ENCODE assay signal across 8 mouse cellular contexts in genomic region chr14:34768373-34768772, GRCm38 (mm10). TPM values are rescaled to one million over a fixed set of nuclear protein-coding genes. Genes with fewer than 3 reads are reported as not detected.
A peak's percentile ranks its signal among the peaks of the same experiment; 100 is the strongest.
DNase-seq lines count a peak whose midpoint lies in the region; ATAC-seq and TF ChIP-seq lines count a peak whose summit lies in the region.

No protein-coding gene starts in this region.

- no peak for ATAC-seq in heart, embryonic 13.5 days (ENCODE audit: extremely low read depth, insufficient number of reproducible peaks, low FRiP score, low TSS enrichment)
- peak; percentile 69; the same call in 1 of the 2 replicates for ATAC-seq in kidney, embryonic 16.5 days (ENCODE audit: low FRiP score, low TSS enrichment)
- peak; percentile 66 for ATAC-seq in liver, embryonic 12.5 days
- ATAC-seq in stomach, embryonic 14.5 days (ENCODE audit: insufficient number of reproducible peaks, insufficient read depth, low FRiP score, low read depth): peak; percentile 43; the same call in 1 of the 2 replicates

- H3K79me2 ChIP-seq in myocyte (ENCODE audit: control insufficient read depth, insufficient read depth): no peaks in the 10 kb centered on the region

- H3K4me1 ChIP-seq in erythroblast, embryonic 14.5 days (ENCODE audit: control insufficient read depth): peaks cover 30% of the 10 kb centered on the region
- H3K4me1 ChIP-seq in heart, embryonic 13.5 days: peaks cover 25% of the 10 kb centered on the region
- peaks cover 23% of the 10 kb centered on the region for H3K4me1 ChIP-seq in kidney, embryonic 16.5 days (ENCODE audit: insufficient read depth, low read length)
- peaks cover 40% of the 10 kb centered on the region for H3K4me1 ChIP-seq in liver, embryonic 12.5 days
- peaks cover 8% of the 10 kb centered on the region for H3K4me1 ChIP-seq in stomach, embryonic 14.5 days (ENCODE audit: control insufficient read depth, insufficient read depth, low read length)

- no peaks in the 10 kb centered on the region for H3K36me3 ChIP-seq in erythroblast, embryonic 14.5 days (ENCODE audit: control insufficient read depth)
- H3K36me3 ChIP-seq in heart, embryonic 13.5 days: no peaks in the 10 kb centered on the region
- H3K36me3 ChIP-seq in kidney, embryonic 16.5 days (ENCODE audit: insufficient read depth, low read length): no peaks in the 10 kb centered on the region
- no peaks in the 10 kb centered on the region for H3K36me3 ChIP-seq in liver, embryonic 12.5 days
- H3K36me3 ChIP-seq in myocyte (ENCODE audit: control insufficient read depth, insufficient read depth): no peaks in the 10 kb centered on the region
- H3K36me3 ChIP-seq in stomach, embryonic 14.5 days (ENCODE audit: control insufficient read depth, insufficient read depth, low read length): no peaks in the 10 kb centered on the region

- no peak overlapping the region for H3ac ChIP-seq in myocyte (ENCODE audit: control insufficient read depth, insufficient read length)

- peak; percentile 77 for DNase-seq in CD4-positive, CD25-positive, alpha-beta regulatory T cell, adult 2 months (ENCODE audit: low read depth, low spot score)
- peak; percentile 50 for DNase-seq in brain, adult 2 months (ENCODE audit: low read depth, low spot score)

- H3K9me3 ChIP-seq in erythroblast, embryonic 14.5 days (ENCODE audit: control insufficient read depth, low read length): no peaks in the 10 kb centered on the region
- no peaks in the 10 kb centered on the region for H3K9me3 ChIP-seq in heart, embryonic 13.5 days
- H3K9me3 ChIP-seq in kidney, embryonic 16.5 days (ENCODE audit: low read length): no peaks in the 10 kb centered on the region
- no peaks in the 10 kb centered on the region for H3K9me3 ChIP-seq in liver, embryonic 12.5 days (replicated peaks)
- H3K9me3 ChIP-seq in stomach, embryonic 14.5 days (ENCODE audit: control insufficient read depth, low read depth, low read length): no peaks in the 10 kb centered on the region

- under 1% methylated on average over 10 of the region's 10 CpGs for WGBS in heart, embryonic 13.5 days
- 2% methylated on average over 10 of the region's 10 CpGs for WGBS in kidney, embryonic 16.5 days
- WGBS in liver, embryonic 12.5 days (ENCODE audit: insufficient replicate concordance): under 1% methylated on average over 10 of the region's 10 CpGs
- WGBS in stomach, embryonic 14.5 days: 1% methylated on average over 10 of the region's 10 CpGs

- peak overlapping the region; percentile 65 for H3K4me3 ChIP-seq in erythroblast, embryonic 14.5 days (replicated peaks)
- H3K4me3 ChIP-seq in heart, embryonic 13.5 days: peak overlapping the region; percentile 62
- H3K4me3 ChIP-seq in kidney, embryonic 16.5 days (ENCODE audit: low read length): peak overlapping the region; percentile 53
- H3K4me3 ChIP-seq in liver, embryonic 12.5 days: peak overlapping the region; percentile 63
- H3K4me3 ChIP-seq in myocyte: peak overlapping the region; percentile 10
- peak overlapping the region; percentile 44 for H3K4me3 ChIP-seq in stomach, embryonic 14.5 days (ENCODE audit: low read depth, low read length)

- peak overlapping the region; percentile 100 for H3K4me2 ChIP-seq in heart, embryonic 13.5 days
- H3K4me2 ChIP-seq in kidney, embryonic 16.5 days (replicated peaks; ENCODE audit: low read depth, low read length): peak overlapping the region; percentile 96
- peak overlapping the region; percentile 96 for H3K4me2 ChIP-seq in liver, embryonic 12.5 days
- H3K4me2 ChIP-seq in myocyte (ENCODE audit: low read depth): peak overlapping the region; percentile 99
- peak overlapping the region; percentile 96 for H3K4me2 ChIP-seq in stomach, embryonic 14.5 days (replicated peaks; ENCODE audit: low read depth, low read length)

- peaks cover 14% of the 10 kb centered on the region for H3K27me3 ChIP-seq in erythroblast, embryonic 14.5 days (ENCODE audit: control insufficient read depth)
- H3K27me3 ChIP-seq in heart, embryonic 13.5 days (replicated peaks): peaks cover 18% of the 10 kb centered on the region
- peaks cover 7% of the 10 kb centered on the region for H3K27me3 ChIP-seq in kidney, embryonic 16.5 days (ENCODE audit: insufficient read depth, low read length)
- H3K27me3 ChIP-seq in liver, embryonic 12.5 days (replicated peaks): no peaks in the 10 kb centered on the region; the same call in 1 of the 2 replicates
- H3K27me3 ChIP-seq in myocyte (ENCODE audit: control insufficient read depth, insufficient read depth, insufficient read length): no peaks in the 10 kb centered on the region
- no peaks in the 10 kb centered on the region for H3K27me3 ChIP-seq in stomach, embryonic 14.5 days (ENCODE audit: control insufficient read depth, insufficient read depth, low read length)

- peak overlapping the region; percentile 83 for H3K9ac ChIP-seq in heart, embryonic 13.5 days
- no peak overlapping the region for H3K9ac ChIP-seq in kidney, embryonic 16.5 days (replicated peaks; ENCODE audit: low read length)
- no peak overlapping the region for H3K9ac ChIP-seq in liver, embryonic 12.5 days
- H3K9ac ChIP-seq in stomach, embryonic 14.5 days (replicated peaks; ENCODE audit: low read depth, low read length): no peak overlapping the region

- no peak overlapping the region for H3K27ac ChIP-seq in heart, embryonic 13.5 days (replicated peaks)
- H3K27ac ChIP-seq in kidney, embryonic 16.5 days (ENCODE audit: low read length): no peak overlapping the region
- no peak overlapping the region for H3K27ac ChIP-seq in liver, embryonic 12.5 days
- H3K27ac ChIP-seq in stomach, embryonic 14.5 days (ENCODE audit: low read length): no peak overlapping the region

- no peak for TF ChIP-seq POLR2A in myocyte (IDR thresholded peaks at IDR 0.05; ENCODE audit: insufficient read length, low read depth)

TF ChIP-seq in myocyte, 11 proteins besides CTCF, POLR2A, EP300 and RAD21:
- no peak for TF ChIP-seq USF1 (IDR thresholded peaks at IDR 0.05; ENCODE audit: low read depth)
- no peak for TF ChIP-seq REST (IDR thresholded peaks at IDR 0.05; ENCODE audit: insufficient read depth, insufficient read length)
- no peak for TF ChIP-seq TCF12 (IDR thresholded peaks at IDR 0.05; ENCODE audit: insufficient read depth, poor library complexity, severe bottlenecking)
- no peak for TF ChIP-seq CEBPB (IDR thresholded peaks at IDR 0.05; ENCODE audit: insufficient read depth, poor library complexity, severe bottlenecking)
- no peak for TF ChIP-seq E2F4 (IDR thresholded peaks at IDR 0.05; ENCODE audit: insufficient read depth)
- no peak for TF ChIP-seq MYOD1 (IDR thresholded peaks at IDR 0.05; ENCODE audit: control insufficient read depth in 1 of 3, insufficient read length in 2 of 3, low read depth in 2 of 3)

RNA-seq across cellular contexts. Expression of gene Grid1, which starts 51.5 kb away (rescaled TPM):
- polyA plus RNA-seq in erythroblast, embryonic 14.5 days (2012): not detected in 2 replicates
- 0.11 and 0.55 TPM in 2 replicates for polyA plus RNA-seq in heart, embryonic 13.5 days (2015; fragmentation: Nextera tagmentation; extraction: Ambion mirVana)
- polyA plus RNA-seq in kidney, embryonic 16.5 days (2015; fragmentation: Nextera tagmentation; extraction: Ambion mirVana): 0.80 and 0.89 TPM in 2 replicates
- polyA plus RNA-seq in liver, embryonic 12.5 days (2016; fragmentation: Nextera tagmentation; extraction: Ambion mirVana): 0.23 and 0.26 TPM in 2 replicates
- polyA plus RNA-seq in myocyte (2012; fragmentation: generic; extraction: Trizol): not detected
- 1.1 and 1.3 TPM in 2 replicates for polyA plus RNA-seq in stomach, embryonic 14.5 days (2014; fragmentation: Nextera tagmentation; extraction: Ambion mirVana)

Comparison
In these comparisons a context has a peak if more than half of its experiments do, and no peak if none do; other contexts are left out.
1. H3K4me3 ChIP-seq: peak in every context shown above with its lines; median percentile 65 in erythroblast, embryonic 14.5 days; 63 in liver, embryonic 12.5 days; 62 in heart, embryonic 13.5 days; 53 in kidney, embryonic 16.5 days; 44 in stomach, embryonic 14.5 days; 10 in myocyte.